Mouse (Mus musculus) CD4-positive, CD25-positive, alpha-beta regulatory T cell, adult 9 weeks (primary cell): Measurements from ENCODE around the gene Irf5. TPM values are rescaled to one million over a fixed set of nuclear protein-coding genes. Genes with fewer than 3 reads are reported as not detected.

Source experiments
- polyA plus RNA-seq: library from polyadenylated mRNA; unstranded; fragments of 100-300 nt; shearing (Covaris generic); gene quantifications from one replicate; pipeline ENCODE4 v1.2.1, GENCODE M21; 2017

Irf5 gene
- 30.8 TPM for polyA plus RNA-seq

GRCm38 (mm10) chr6:29526281-29527251, at the start of gene Irf5:
Gene Irf5 (plus strand): TSS chr6:29526625.

DNA sequence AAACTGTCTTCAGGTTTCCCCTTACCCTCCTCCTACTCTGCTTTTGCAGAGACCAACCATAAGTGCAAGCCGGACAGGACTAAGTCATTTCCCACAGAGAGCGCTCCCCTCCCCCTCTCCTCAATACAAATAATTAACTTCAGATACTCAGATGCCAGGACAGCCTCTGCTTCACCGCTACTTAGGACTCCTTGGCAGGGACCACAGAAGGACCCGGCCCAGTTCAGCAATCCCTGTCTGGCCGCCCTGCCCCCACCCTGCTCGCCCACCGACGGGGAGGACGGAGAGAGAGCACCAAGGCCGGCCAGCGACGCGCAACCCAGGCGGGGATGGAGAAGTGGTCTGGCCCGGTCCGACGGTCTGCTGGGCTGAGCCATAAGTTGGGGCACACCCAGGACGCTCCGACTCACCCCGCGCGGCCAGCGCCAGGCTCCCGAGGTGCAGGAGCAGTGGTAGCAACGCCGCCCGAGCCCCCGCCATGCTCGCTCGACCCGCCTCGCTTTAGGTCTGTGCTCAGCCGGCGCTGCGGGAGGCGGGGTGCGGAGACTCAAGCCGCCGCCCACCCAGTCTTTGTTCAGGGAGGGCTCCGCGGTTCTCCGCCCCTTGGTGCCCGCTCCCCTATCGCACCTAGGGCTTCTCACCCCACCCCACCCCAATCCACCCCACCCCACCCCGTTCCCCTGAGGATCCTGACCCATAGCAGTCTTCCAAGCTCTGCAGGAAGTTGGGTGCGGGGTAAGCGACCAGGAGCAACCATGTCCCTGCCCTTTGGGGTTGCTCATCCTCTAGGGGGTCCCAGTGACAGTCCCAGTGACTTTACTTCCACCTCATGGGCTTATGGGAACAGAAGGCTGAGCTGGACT, 18.7 kb upstream of the Irf5 start, which contains the start of gene Kcp:
TSS of gene Kcp (minus strand) at position 506 of the 863 bp plus-strand sequence.

Other genes with a start within 250 kb of the Irf5 start
- 0.74 TPM for gene Fam71f2, start 247.0 kb upstream of the Irf5 start, polyA plus RNA-seq
- gene Fam71f1, start 207.5 kb upstream of the Irf5 start, polyA plus RNA-seq: not detected
- 121 TPM for gene Calu, start 178.6 kb upstream of the Irf5 start, polyA plus RNA-seq
- 0.27 TPM for gene Opn1sw, start 138.2 kb upstream of the Irf5 start, polyA plus RNA-seq
- gene Ccdc136, start 130.3 kb upstream of the Irf5 start, polyA plus RNA-seq: 0.07 TPM
- not detected for gene Flnc, start 93.4 kb upstream of the Irf5 start, polyA plus RNA-seq
- gene Atp6v1f, start 58.9 kb upstream of the Irf5 start, polyA plus RNA-seq: 405 TPM
- gene Atp6v1fnb, start 55.2 kb upstream of the Irf5 start, polyA plus RNA-seq: not detected
- gene Kcp, start 18.7 kb upstream of the Irf5 start, polyA plus RNA-seq: not detected
- 129 TPM for gene Tnpo3, start 83.3 kb downstream of the Irf5 start, polyA plus RNA-seq
- gene Tspan33, start 167.6 kb downstream of the Irf5 start, polyA plus RNA-seq: 0.10 TPM
- 0.07 TPM for gene Smo, start 208.9 kb downstream of the Irf5 start, polyA plus RNA-seq
- gene Ahcyl2, start 241.4 kb downstream of the Irf5 start, polyA plus RNA-seq: 119 TPM